Mouse (Mus musculus) stomach, embryonic 14.5 days (tissue): ENCODE results near the gene Gm45213. TPM values are rescaled to one million over a fixed set of nuclear protein-coding genes. Genes with fewer than 3 reads are reported as not detected.

Experiments used
- ATAC-seq: fragments of 200-750 bp; cut with Nextera tagmentation; 2 replicates; pipeline ENCODE4 v1.8.0; 2017; ENCODE audit warnings: low read depth, moderate TSS enrichment; ENCODE audit not compliant: insufficient number of reproducible peaks, insufficient read depth, low FRiP score
- H3K27ac ChIP-seq: fragments of 300-500 bp; sonication (generic); 2 replicates; pipeline ENCODE4 v1.5.1; 2014; ENCODE audit warnings: mild to moderate bottlenecking, low read length, moderate library complexity, mixed read lengths
- H3K27me3 ChIP-seq: fragments of 300-500 bp; sonication (generic); 2 replicates; pipeline ENCODE4 v1.6.1; 2014; ENCODE audit warnings: low read length, control low read depth, mixed read lengths; ENCODE audit not compliant: control insufficient read depth, insufficient read depth
- H3K36me3 ChIP-seq: fragments of 300-500 bp; sonication (generic); 2 replicates; pipeline ENCODE4 v1.6.1; 2014; ENCODE audit warnings: mild to moderate bottlenecking, control low read depth, low read length, moderate library complexity, mixed read lengths; ENCODE audit not compliant: control insufficient read depth, insufficient read depth
- H3K4me1 ChIP-seq: fragments of 300-500 bp; sonication (generic); 2 replicates; pipeline ENCODE4 v1.6.1; 2014; ENCODE audit warnings: low read length, control low read depth, mixed read lengths; ENCODE audit not compliant: control insufficient read depth, insufficient read depth
- H3K4me2 ChIP-seq: fragments of 300-500 bp; sonication (generic); replicated peaks from 2 replicates; pipeline ENCODE4 v1.6.1; 2014; ENCODE audit warnings: low read depth, low read length, control low read depth
- H3K4me3 ChIP-seq: fragments of 300-500 bp; sonication (generic); 2 replicates; pipeline ENCODE4 v1.5.1; 2014; ENCODE audit warnings: low read depth, low read length, control low read depth
- H3K9ac ChIP-seq: fragments of 300-500 bp; sonication (generic); replicated peaks from 2 replicates; pipeline ENCODE4 v1.6.1; 2014; ENCODE audit warnings: low read depth, mild to moderate bottlenecking, control low read depth, low read length, moderate library complexity, mixed read lengths
- H3K9me3 ChIP-seq: fragments of 300-500 bp; sonication (generic); 2 replicates; pipeline ENCODE4 v1.6.1; 2016; ENCODE audit warnings: low read depth, low read length, control low read depth; ENCODE audit not compliant: control insufficient read depth
- WGBS: fragments of 180-500 bp; shearing (Covaris S2); extraction: QIAGEN DNeasy Blood & Tissue Kit; methylation state at CpG from one replicate; pipeline ENCODE4 v1.1.7; 2014; 5-methylcytosine and 5-hydroxymethylcytosine counted together
- polyA plus RNA-seq: library from polyadenylated mRNA; unstranded; fragments of >200 nt; fragmentation: Nextera tagmentation; extraction: Ambion mirVana; gene quantifications from 2 replicates; pipeline ENCODE4 v1.2.1, GENCODE M21; 2014

Gene Gm45213
- polyA plus RNA-seq, 1 experiment from 2014 or later, result not detected

GRCm38 (mm10) chr7:66008892-66009273 is 34.5 kb upstream of the Gm45213 start:
- Histone ChIP-seq H3K4me2 (no peak overlapping the region), H3K9me3 (no peaks in the 10 kb centered on the region), H3K27ac (no peak overlapping the region), H3K36me3 (no peaks in the 10 kb centered on the region), H3K4me3 (no peak overlapping the region), H3K4me1 (no peaks in the 10 kb centered on the region), H3K9ac (no peak overlapping the region), H3K27me3 (no peaks in the 10 kb centered on the region)
- no peak for ATAC-seq
- WGBS, result 67% methylated on average over 16 of the region's 16 CpGs

GRCm38 (mm10) chr7:66010518-66010917 is 32.9 kb upstream of the Gm45213 start:
- H3K4me1 ChIP-seq, result no peaks in the 10 kb centered on the region
- no peak overlapping the region for H3K27ac ChIP-seq
- no peak overlapping the region for H3K9ac ChIP-seq
- no peak overlapping the region for H3K4me2 ChIP-seq
- H3K4me3 ChIP-seq, result no peak overlapping the region
- H3K9me3 ChIP-seq, result no peaks in the 10 kb centered on the region
- no peak for ATAC-seq
- no peaks in the 10 kb centered on the region for H3K36me3 ChIP-seq
- no peaks in the 10 kb centered on the region for H3K27me3 ChIP-seq
- WGBS, result 76% methylated on average over 6 of the region's 6 CpGs

- ATAC-seq, result no peak
- 78% methylated on average over 2 of the region's 2 CpGs for WGBS
- no peak overlapping the region for H3K9ac ChIP-seq
Measured at GRCm38 (mm10) chr7:66027747-66028146, 15.7 kb upstream of the Gm45213 start.

GRCm38 (mm10) chr7:66028766-66029512 is 14.5 kb upstream of the Gm45213 start:
- 67% methylated on average over 6 of the region's 6 CpGs for WGBS
- Histone ChIP-seq H3K27ac (no peak overlapping the region), H3K4me1 (no peaks in the 10 kb centered on the region), H3K4me2 (no peak overlapping the region), H3K9ac (no peak overlapping the region), H3K36me3 (no peaks in the 10 kb centered on the region), H3K27me3 (no peaks in the 10 kb centered on the region), H3K4me3 (no peak overlapping the region), H3K9me3 (no peaks in the 10 kb centered on the region)
- ATAC-seq, result no peak

More at GRCm38 (mm10) chr7:66027747-66028146, 15.7 kb upstream of the Gm45213 start:
- Histone ChIP-seq H3K27me3 (no peaks in the 10 kb centered on the region), H3K27ac (no peak overlapping the region), H3K4me3 (no peak overlapping the region), H3K4me1 (no peaks in the 10 kb centered on the region), H3K36me3 (no peaks in the 10 kb centered on the region), H3K4me2 (no peak overlapping the region), H3K9me3 (no peaks in the 10 kb centered on the region)

- no peak for ATAC-seq
- no peak overlapping the region for H3K4me2 ChIP-seq
- no peaks in the 10 kb centered on the region for H3K36me3 ChIP-seq
- WGBS, result 41% methylated on average over 8 of the region's 8 CpGs
- H3K4me1 ChIP-seq, result peaks cover 7% of the 10 kb centered on the region; the same call in 1 of the 2 replicates
- no peaks in the 10 kb centered on the region for H3K27me3 ChIP-seq
- no peak overlapping the region for H3K9ac ChIP-seq
- no peak overlapping the region for H3K27ac ChIP-seq
- H3K4me3 ChIP-seq, result no peak overlapping the region
- H3K9me3 ChIP-seq, result no peaks in the 10 kb centered on the region
Measured at GRCm38 (mm10) chr7:66036809-66037208, 6.6 kb upstream of the Gm45213 start.

- peaks cover 7% of the 10 kb centered on the region; the same call in 1 of the 2 replicates for H3K4me1 ChIP-seq
- no peak overlapping the region for H3K9ac ChIP-seq
- 68% methylated on average over 3 of the region's 3 CpGs for WGBS
- H3K9me3 ChIP-seq, result no peaks in the 10 kb centered on the region
- H3K27ac ChIP-seq, result no peak overlapping the region
- no peak for ATAC-seq
- H3K27me3 ChIP-seq, result no peaks in the 10 kb centered on the region
- no peak overlapping the region for H3K4me2 ChIP-seq
- H3K4me3 ChIP-seq, result no peak overlapping the region
- no peaks in the 10 kb centered on the region for H3K36me3 ChIP-seq
Measured at GRCm38 (mm10) chr7:66038261-66038660, 5.1 kb upstream of the Gm45213 start.

GRCm38 (mm10) chr7:66038730-66039129 is 4.7 kb upstream of the Gm45213 start:
- Histone ChIP-seq H3K27ac (no peak overlapping the region), H3K9me3 (no peaks in the 10 kb centered on the region), H3K9ac (no peak overlapping the region), H3K36me3 (no peaks in the 10 kb centered on the region), H3K4me2 (no peak overlapping the region), H3K27me3 (no peaks in the 10 kb centered on the region), H3K4me1 (peaks cover 7% of the 10 kb centered on the region; the same call in 1 of the 2 replicates), H3K4me3 (no peak overlapping the region)
- no peak for ATAC-seq
- WGBS, result 84% methylated on average over 11 of the region's 11 CpGs

GRCm38 (mm10) chr7:66040026-66040814 is 3.2 kb upstream of the Gm45213 start:
- no peak for ATAC-seq
- Histone ChIP-seq H3K27me3 (no peaks in the 10 kb centered on the region), H3K27ac (no peak overlapping the region), H3K4me3 (no peak overlapping the region), H3K9me3 (no peaks in the 10 kb centered on the region), H3K36me3 (no peaks in the 10 kb centered on the region), H3K4me2 (no peak overlapping the region), H3K4me1 (peaks cover 10% of the 10 kb centered on the region; the same call in 1 of the 2 replicates), H3K9ac (no peak overlapping the region)
- WGBS, result 74% methylated on average over 18 of the region's 18 CpGs
